Mouse (Mus musculus) cerebellum, adult 2 months (tissue): Measurements from ENCODE around the gene Myocd. TPM values are rescaled to one million over a fixed set of nuclear protein-coding genes. Genes with fewer than 3 reads are reported as not detected.

ENCODE experiments used
- DNase-seq, 2 experiments: peaks; one replicate each; pipeline ENCODE4 v3.0.0; 2021
- H3K27ac ChIP-seq: fragments of 200-500 bp; 2 replicates; pipeline ENCODE4 v1.5.1; 2012; ENCODE audit warnings: low read length, control low read depth, inconsistent platforms; ENCODE audit not compliant: insufficient read depth
- H3K27me3 ChIP-seq: fragments of 200-500 bp; 2 replicates; pipeline ENCODE4 v1.6.1; 2012; ENCODE audit warnings: inconsistent platforms, mild to moderate bottlenecking, low read length, moderate library complexity; ENCODE audit not compliant: control insufficient read depth, insufficient read depth
- H3K4me1 ChIP-seq: fragments of 200-500 bp; 2 replicates; pipeline ENCODE4 v1.6.1; 2011; ENCODE audit warnings: low read length; ENCODE audit not compliant: control insufficient read depth, insufficient read depth
- H3K4me3 ChIP-seq: fragments of 200-500 bp; replicated peaks from 2 replicates; pipeline ENCODE3; 2011; ENCODE audit warnings: mild to moderate bottlenecking, low read depth, low read length, control low read depth; ENCODE audit not compliant: insufficient read depth
- CTCF ChIP-seq: fragments of 200-500 bp; IDR thresholded peaks from 2 replicates; pipeline ENCODE4 v1.5.1; 2011; ENCODE audit warnings: low read depth, mild to moderate bottlenecking, control low read depth, low read length, moderate library complexity, borderline replicate concordance; ENCODE audit not compliant: insufficient read depth
- POLR2A ChIP-seq: fragments of 200-500 bp; IDR thresholded peaks from 2 replicates; pipeline ENCODE4 v1.6.1; 2011; ENCODE audit warnings: low read length, control low read depth, borderline replicate concordance; ENCODE audit not compliant: insufficient read depth
- WGBS: fragments of 180-500 bp; shearing (Covaris S2); methylation state at CpG from one replicate; pipeline ENCODE4 v1.1.7; 2018; 5-methylcytosine and 5-hydroxymethylcytosine counted together
- polyA plus RNA-seq: library from polyadenylated mRNA; depleted of rRNA; stranded (reverse); fragments of >200 nt; gene quantifications from 2 replicates; pipeline ENCODE4 v1.2.3, GENCODE M21; 2012

The Myocd gene
- polyA plus RNA-seq, 1 experiment: 0.13 TPM

DNA sequence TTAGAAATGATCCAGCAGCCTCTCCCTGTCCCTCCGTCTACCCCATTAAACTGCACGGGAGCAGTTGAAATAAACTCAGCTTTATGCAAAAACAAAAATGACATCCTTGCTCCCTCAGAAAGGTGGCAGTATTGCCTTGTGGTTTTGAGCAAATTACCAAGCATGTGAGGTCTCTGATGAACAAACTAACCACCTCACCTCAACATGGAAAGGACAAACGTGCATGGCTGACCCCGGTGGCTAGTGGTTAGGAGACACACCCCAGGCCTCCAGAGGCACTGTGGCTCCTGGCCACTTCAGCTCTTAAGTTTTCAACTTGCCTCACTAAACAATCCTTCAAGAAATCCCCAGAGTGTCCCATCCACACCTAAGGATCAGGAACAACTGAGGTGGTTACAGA lies 1.5 kb downstream of the Myocd start:
- no peak for TF ChIP-seq POLR2A
- TF ChIP-seq CTCF: peak; percentile 46; the same call in 1 of the 2 replicates
- H3K27me3 ChIP-seq: no peaks in the 10 kb centered on the region
- H3K27ac ChIP-seq: no peak overlapping the region
- H3K4me1 ChIP-seq: no peaks in the 10 kb centered on the region
- H3K4me3 ChIP-seq: no peak overlapping the region
- 36% methylated on average over 4 of the region's 4 CpGs for WGBS
- DNase-seq: peak; percentile 24 to 39

GRCm38 (mm10) chr11:65263466-65263865 lies 6.3 kb downstream of the Myocd start:
- Histone ChIP-seq H3K27ac (no peak overlapping the region), H3K27me3 (no peaks in the 10 kb centered on the region), H3K4me3 (no peak overlapping the region), H3K4me1 (no peaks in the 10 kb centered on the region)
- DNase-seq: no peak
- TF ChIP-seq POLR2A (no peak), CTCF (no peak)
- WGBS: 45% methylated on average over 6 of the region's 6 CpGs

- no peaks in the 10 kb centered on the region for H3K4me1 ChIP-seq
- WGBS: 60% methylated on average over 4 of the region's 4 CpGs
- no peak overlapping the region for H3K27ac ChIP-seq
- DNase-seq: peak in 1 of 2 experiments; percentile 13
- H3K4me3 ChIP-seq: no peak overlapping the region
- H3K27me3 ChIP-seq: no peaks in the 10 kb centered on the region
- TF ChIP-seq CTCF: no peak
- no peak for TF ChIP-seq POLR2A
These were observed 10.8 kb downstream of the Myocd start for GRCm38 (mm10) chr11:65258997-65259396.

- no peaks in the 10 kb centered on the region for H3K4me1 ChIP-seq
- 30% methylated on average over 11 of the region's 11 CpGs for WGBS
- no peak for DNase-seq
- H3K4me3 ChIP-seq: peak overlapping the region; percentile 21
- H3K27me3 ChIP-seq: no peaks in the 10 kb centered on the region
- no peak overlapping the region for H3K27ac ChIP-seq
- TF ChIP-seq POLR2A (no peak), CTCF (no peak)
These were observed 13.6 kb downstream of the Myocd start for GRCm38 (mm10) chr11:65256143-65256542.

GRCm38 (mm10) chr11:65255564-65255963 lies 14.2 kb downstream of the Myocd start:
- DNase-seq: no peak
- no peak overlapping the region for H3K4me3 ChIP-seq
- no peaks in the 10 kb centered on the region for H3K27me3 ChIP-seq
- H3K4me1 ChIP-seq: no peaks in the 10 kb centered on the region
- WGBS: 81% methylated on average over 6 of the region's 6 CpGs
- H3K27ac ChIP-seq: no peak overlapping the region
- TF ChIP-seq POLR2A (no peak), CTCF (no peak)

- no peak for DNase-seq
These were observed 19.4 kb downstream of the Myocd start for GRCm38 (mm10) chr11:65250366-65250765.

GRCm38 (mm10) chr11:65246301-65247054 lies 23.3 kb downstream of the Myocd start:
- TF ChIP-seq POLR2A: no peak
- TF ChIP-seq CTCF: no peak
- WGBS: 41% methylated on average over 8 of the region's 8 CpGs
- no peak overlapping the region for H3K27ac ChIP-seq
- H3K4me1 ChIP-seq: 0 out of 2 replicates have a peak, but pooled peaks cover 2% of the 10 kb centered on the region
- no peak for DNase-seq
- no peaks in the 10 kb centered on the region for H3K27me3 ChIP-seq
- H3K4me3 ChIP-seq: no peak overlapping the region

More at GRCm38 (mm10) chr11:65250366-65250765, 19.4 kb downstream of the Myocd start:
- 0 out of 2 replicates have a peak, but pooled peaks cover 2% of the 10 kb centered on the region for H3K4me1 ChIP-seq
- WGBS: 95% methylated on average over 4 of the region's 4 CpGs
- H3K4me3 ChIP-seq: no peak overlapping the region
- H3K27me3 ChIP-seq: no peaks in the 10 kb centered on the region
- no peak for TF ChIP-seq CTCF
- no peak for TF ChIP-seq POLR2A
- no peak overlapping the region for H3K27ac ChIP-seq

GRCm38 (mm10) chr11:65243593-65243992 lies 26.2 kb downstream of the Myocd start:
- H3K27me3 ChIP-seq: no peaks in the 10 kb centered on the region
- DNase-seq: no peak
- H3K4me1 ChIP-seq: 0 out of 2 replicates have a peak, but pooled peaks cover 2% of the 10 kb centered on the region
- no peak for TF ChIP-seq POLR2A
- no peak for TF ChIP-seq CTCF
- H3K4me3 ChIP-seq: no peak overlapping the region
- WGBS: 25% methylated on average over 3 of the region's 3 CpGs
- no peak overlapping the region for H3K27ac ChIP-seq
